Mouse (Mus musculus) megakaryocyte, adult 5-6 weeks (primary cell): Measurements from ENCODE around the gene Bloc1s3. TPM values are rescaled to one million over a fixed set of nuclear protein-coding genes. Genes with fewer than 3 reads are reported as not detected.
"Not testable (repeated sequence)": the region's sequence is repeated elsewhere in the genome, so short reads cannot be mapped to it uniquely, and the experiment has no call there.

Source experiments
- ATAC-seq: 2 replicates; pipeline ENCODE4 v1.8.0; 2016; ENCODE audit warnings: mild to moderate bottlenecking, inconsistent platforms; ENCODE audit not compliant: poor library complexity, severe bottlenecking
- total RNA-seq, 2 experiments: library from RNA; stranded (forward) in 1 of 2; stranded (reverse) in 1 of 2; fragments of 153-499, 151-499 nt in 1 of 2; fragments of 221-1000, 200-1000 nt in 1 of 2; gene quantifications; 2 replicates each; pipeline versions ENCODE4 v1.2.3 to v1.2.4; 2015 to 2017

Bloc1s3 gene
- total RNA-seq, 2 experiments from 2014 or later = 2.7 to 3.9 TPM

GRCm38 (mm10) chr7:19520032-19520431, 11.9 kb upstream of the Bloc1s3 start:
- no peak for ATAC-seq

GRCm38 (mm10) chr7:19517652-19518365, 9.6 kb upstream of the Bloc1s3 start, which contains the start of gene Nkpd1:
Gene Nkpd1, plus strand, starts transcription at chr7:19517838.
- ATAC-seq = peak; percentile 41

- no peak for ATAC-seq
These were observed 4.2 kb upstream of the Bloc1s3 start for GRCm38 (mm10) chr7:19512353-19512752.

GRCm38 (mm10) chr7:19511934-19512333, 3.8 kb upstream of the Bloc1s3 start:
- not testable (repeated sequence) for ATAC-seq

GRCm38 (mm10) chr7:19509786-19510185, 1.6 kb upstream of the Bloc1s3 start:
- no peak for ATAC-seq

- 0 out of 2 replicates have a peak, but pooled peaks have one; percentile 0 for ATAC-seq
These were observed 879 bp upstream of the Bloc1s3 start for GRCm38 (mm10) chr7:19508924-19509568.

- ATAC-seq = no peak
These were observed 570 bp downstream of the Bloc1s3 start for GRCm38 (mm10) chr7:19507612-19507981.

- ATAC-seq = 0 out of 2 replicates have a peak, but pooled peaks have one; percentile 17
These were observed 1.1 kb downstream of the Bloc1s3 start for GRCm38 (mm10) chr7:19506969-19507611.

GRCm38 (mm10) chr7:19506326-19506725, 1.8 kb downstream of the Bloc1s3 start:
- ATAC-seq = no peak

GRCm38 (mm10) chr7:19503481-19504068, 4.6 kb downstream of the Bloc1s3 start:
- ATAC-seq = no peak

GRCm38 (mm10) chr7:19501658-19502057, 6.5 kb downstream of the Bloc1s3 start:
- no peak for ATAC-seq

GRCm38 (mm10) chr7:19500420-19501363, 7.5 kb downstream of the Bloc1s3 start:
- peak; percentile 41 for ATAC-seq

GRCm38 (mm10) chr7:19498326-19498725, 9.8 kb downstream of the Bloc1s3 start:
- ATAC-seq = no peak

- peak; percentile 72 for ATAC-seq
These were observed 12.0 kb downstream of the Bloc1s3 start for GRCm38 (mm10) chr7:19496214-19496555.

GRCm38 (mm10) chr7:19495521-19496213, 12.5 kb downstream of the Bloc1s3 start:
- ATAC-seq = no peak

- ATAC-seq = no peak
These were observed 13.3 kb downstream of the Bloc1s3 start for GRCm38 (mm10) chr7:19494751-19495474.

GRCm38 (mm10) chr7:19491731-19492130, 16.4 kb downstream of the Bloc1s3 start:
- ATAC-seq = peak; percentile 38

GRCm38 (mm10) chr7:19489525-19489924, 18.6 kb downstream of the Bloc1s3 start:
- no peak for ATAC-seq

GRCm38 (mm10) chr7:19486549-19486948, 21.6 kb downstream of the Bloc1s3 start:
- ATAC-seq = no peak
